Mouse (Mus musculus) brown adipose tissue, adult 24 weeks (tissue): Measurements from ENCODE around the gene Vmn1r160. TPM values are rescaled to one million over a fixed set of nuclear protein-coding genes. Genes with fewer than 3 reads are reported as not detected.
"Not testable (repeated sequence)": the region's sequence is repeated elsewhere in the genome, so short reads cannot be mapped to it uniquely, and the experiment has no call there.

Source experiments
- H3K27ac ChIP-seq: fragments of 200-500 bp; replicated peaks from 2 replicates; pipeline ENCODE4 v1.5.1; 2012; ENCODE audit warnings: low read depth, mild to moderate bottlenecking, low read length
- H3K4me1 ChIP-seq: fragments of 200-500 bp; 2 replicates; pipeline ENCODE4 v1.6.1; 2012; ENCODE audit warnings: low read length, mixed read lengths; ENCODE audit not compliant: control insufficient read depth, insufficient read depth, insufficient read length
- H3K4me3 ChIP-seq: fragments of 200-500 bp; 2 replicates; pipeline ENCODE4 v1.5.1; 2012; ENCODE audit warnings: low read depth, mild to moderate bottlenecking, low read length, moderate library complexity; ENCODE audit not compliant: insufficient read depth
- polyA plus RNA-seq: library from polyadenylated mRNA; stranded (reverse); fragments of >200 nt; gene quantifications from 2 replicates; pipeline ENCODE4 v1.2.4, GENCODE M21; 2012; ENCODE audit not compliant: missing spikeins, insufficient read depth, insufficient read length

The Vmn1r160 gene
- polyA plus RNA-seq, result not detected in 2 replicates

DNA sequence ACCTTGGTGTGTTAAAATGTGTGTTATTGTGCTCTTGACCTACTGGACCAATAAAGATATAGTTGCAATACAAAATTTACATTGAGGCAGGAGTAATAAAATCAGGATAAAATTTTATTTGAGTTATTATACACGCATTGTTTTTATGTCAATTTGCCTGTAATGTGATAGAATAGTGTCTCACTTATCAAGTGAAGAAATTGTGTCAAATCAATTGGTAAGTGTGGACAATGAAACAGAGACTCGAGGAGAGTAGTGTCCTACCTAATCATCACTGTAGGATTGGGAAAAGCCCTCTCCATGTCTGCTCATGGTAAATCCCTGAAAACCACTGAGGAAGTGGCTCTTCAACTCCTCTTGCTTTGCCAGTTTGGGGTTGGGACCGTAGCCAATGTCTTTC is at the start of gene Vmn1r160:
Gene Vmn1r160, plus strand, starts transcription at position 301 of the 400 bp plus-strand sequence.
- H3K4me1 ChIP-seq, H3K4me3 ChIP-seq: not testable (repeated sequence)

GRCm38 (mm10) chr7:22843505-22843904 is 27.5 kb upstream of the Vmn1r160 start, which contains the start of gene Vmn1r159:
Gene Vmn1r159 (minus strand): TSS chr7:22843605.
- H3K4me1 ChIP-seq, H3K4me3 ChIP-seq, H3K27ac ChIP-seq: not testable (repeated sequence)

More for the DNA sequence above, at the start of gene Vmn1r160:
- not testable (repeated sequence) for H3K27ac ChIP-seq

Other genes starting within 250 kb of the Vmn1r160 start
- gene Vmn1r155, start 213.2 kb upstream of the Vmn1r160 start, polyA plus RNA-seq, result not detected in 2 replicates
- gene Gm8693, start 178.9 kb upstream of the Vmn1r160 start, polyA plus RNA-seq, result not detected in 2 replicates
- gene Gm4567, start 151.5 kb upstream of the Vmn1r160 start, polyA plus RNA-seq, result not detected in 2 replicates
- gene Vmn1r157, start 109.5 kb upstream of the Vmn1r160 start, polyA plus RNA-seq, result not detected in 2 replicates
- not detected in 2 replicates for gene Vmn1r158, start 80.4 kb upstream of the Vmn1r160 start, polyA plus RNA-seq
- not detected in 2 replicates for gene Vmn1r159, start 27.6 kb upstream of the Vmn1r160 start, polyA plus RNA-seq
- not detected in 2 replicates for gene Gm4214, start 113.4 kb downstream of the Vmn1r160 start, polyA plus RNA-seq
- gene Gm4216, start 148.7 kb downstream of the Vmn1r160 start, polyA plus RNA-seq, result not detected in 2 replicates
- not detected in 2 replicates for gene Vmn1r163, start 184.3 kb downstream of the Vmn1r160 start, polyA plus RNA-seq
- gene Gm8720, start 196.2 kb downstream of the Vmn1r160 start, polyA plus RNA-seq, result not detected in 2 replicates